Mouse (Mus musculus) stomach, embryonic 14.5 days (tissue): ENCODE results near the gene Acoxl. TPM values are rescaled to one million over a fixed set of nuclear protein-coding genes. Genes with fewer than 3 reads are reported as not detected.

Source experiments
- ATAC-seq: fragments of 200-750 bp; cut with Nextera tagmentation; 2 replicates; pipeline ENCODE4 v1.8.0; 2017; ENCODE audit warnings: low read depth, moderate TSS enrichment; ENCODE audit not compliant: insufficient number of reproducible peaks, insufficient read depth, low FRiP score
- H3K27ac ChIP-seq: fragments of 300-500 bp; sonication (generic); 2 replicates; pipeline ENCODE4 v1.5.1; 2014; ENCODE audit warnings: mild to moderate bottlenecking, low read length, moderate library complexity, mixed read lengths
- H3K27me3 ChIP-seq: fragments of 300-500 bp; sonication (generic); 2 replicates; pipeline ENCODE4 v1.6.1; 2014; ENCODE audit warnings: low read length, control low read depth, mixed read lengths; ENCODE audit not compliant: control insufficient read depth, insufficient read depth
- H3K36me3 ChIP-seq: fragments of 300-500 bp; sonication (generic); 2 replicates; pipeline ENCODE4 v1.6.1; 2014; ENCODE audit warnings: mild to moderate bottlenecking, control low read depth, low read length, moderate library complexity, mixed read lengths; ENCODE audit not compliant: control insufficient read depth, insufficient read depth
- H3K4me1 ChIP-seq: fragments of 300-500 bp; sonication (generic); 2 replicates; pipeline ENCODE4 v1.6.1; 2014; ENCODE audit warnings: low read length, control low read depth, mixed read lengths; ENCODE audit not compliant: control insufficient read depth, insufficient read depth
- H3K4me2 ChIP-seq: fragments of 300-500 bp; sonication (generic); replicated peaks from 2 replicates; pipeline ENCODE4 v1.6.1; 2014; ENCODE audit warnings: low read depth, low read length, control low read depth
- H3K4me3 ChIP-seq: fragments of 300-500 bp; sonication (generic); 2 replicates; pipeline ENCODE4 v1.5.1; 2014; ENCODE audit warnings: low read depth, low read length, control low read depth
- H3K9ac ChIP-seq: fragments of 300-500 bp; sonication (generic); replicated peaks from 2 replicates; pipeline ENCODE4 v1.6.1; 2014; ENCODE audit warnings: low read depth, mild to moderate bottlenecking, control low read depth, low read length, moderate library complexity, mixed read lengths
- H3K9me3 ChIP-seq: fragments of 300-500 bp; sonication (generic); 2 replicates; pipeline ENCODE4 v1.6.1; 2016; ENCODE audit warnings: low read depth, low read length, control low read depth; ENCODE audit not compliant: control insufficient read depth
- WGBS: fragments of 180-500 bp; shearing (Covaris S2); extraction: QIAGEN DNeasy Blood & Tissue Kit; methylation state at CpG from one replicate; pipeline ENCODE4 v1.1.7; 2014; 5-methylcytosine and 5-hydroxymethylcytosine counted together
- polyA plus RNA-seq: library from polyadenylated mRNA; unstranded; fragments of >200 nt; fragmentation: Nextera tagmentation; extraction: Ambion mirVana; gene quantifications from 2 replicates; pipeline ENCODE4 v1.2.1, GENCODE M21; 2014

Acoxl gene
- polyA plus RNA-seq, 1 experiment from 2014 or later = 0.16 TPM

- no peak overlapping the region for H3K4me3 ChIP-seq
- H3K4me2 ChIP-seq = no peak overlapping the region
- H3K36me3 ChIP-seq = no peaks in the 10 kb centered on the region
- no peak overlapping the region for H3K9ac ChIP-seq
- H3K27ac ChIP-seq = no peak overlapping the region
- H3K27me3 ChIP-seq = no peaks in the 10 kb centered on the region
- no peaks in the 10 kb centered on the region for H3K9me3 ChIP-seq
- no peaks in the 10 kb centered on the region for H3K4me1 ChIP-seq
- ATAC-seq = no peak
Measured at GRCm38 (mm10) chr2:128020908-128021193, 182.2 kb downstream of the Acoxl start.

- WGBS = 84% methylated on average over 2 of the region's 2 CpGs
- no peaks in the 10 kb centered on the region for H3K9me3 ChIP-seq
- H3K27me3 ChIP-seq = no peaks in the 10 kb centered on the region
- no peaks in the 10 kb centered on the region for H3K4me1 ChIP-seq
- no peaks in the 10 kb centered on the region for H3K36me3 ChIP-seq
- H3K27ac ChIP-seq = no peak overlapping the region
- no peak overlapping the region for H3K9ac ChIP-seq
- H3K4me3 ChIP-seq = no peak overlapping the region
- no peak for ATAC-seq
- H3K4me2 ChIP-seq = no peak overlapping the region
Measured at GRCm38 (mm10) chr2:128023855-128024254, 185.2 kb downstream of the Acoxl start.

DNA sequence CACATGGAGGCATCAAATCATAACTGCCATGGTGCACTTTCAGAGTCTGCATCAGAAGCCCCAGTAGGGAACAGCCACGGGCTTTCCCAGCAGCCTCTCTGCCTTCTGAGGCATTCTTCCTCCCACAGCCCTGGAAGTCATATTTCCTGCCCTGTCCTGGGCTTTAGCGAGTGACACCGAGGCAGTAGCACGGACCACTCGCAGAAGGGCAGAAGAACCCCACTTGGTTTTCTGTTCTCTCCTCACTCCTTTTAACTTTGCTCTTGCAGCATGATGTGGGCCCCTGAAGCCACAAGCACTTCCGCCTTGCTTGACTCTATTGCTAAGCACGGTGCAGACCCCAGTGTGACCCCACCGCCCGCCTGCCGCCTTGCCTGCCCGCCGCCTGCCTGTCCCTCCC lies 189.0 kb downstream of the Acoxl start:
- no peak overlapping the region for H3K27ac ChIP-seq
- 74% methylated on average over 12 of the region's 12 CpGs for WGBS
- H3K9me3 ChIP-seq = no peaks in the 10 kb centered on the region
- ATAC-seq = no peak
- no peaks in the 10 kb centered on the region for H3K36me3 ChIP-seq
- H3K4me1 ChIP-seq = no peaks in the 10 kb centered on the region
- no peaks in the 10 kb centered on the region for H3K27me3 ChIP-seq
- no peak overlapping the region for H3K4me2 ChIP-seq
- no peak overlapping the region for H3K4me3 ChIP-seq
- no peak overlapping the region for H3K9ac ChIP-seq

GRCm38 (mm10) chr2:128029968-128030367 lies 191.3 kb downstream of the Acoxl start:
- WGBS = 80% methylated on average over 2 of the region's 2 CpGs

DNA sequence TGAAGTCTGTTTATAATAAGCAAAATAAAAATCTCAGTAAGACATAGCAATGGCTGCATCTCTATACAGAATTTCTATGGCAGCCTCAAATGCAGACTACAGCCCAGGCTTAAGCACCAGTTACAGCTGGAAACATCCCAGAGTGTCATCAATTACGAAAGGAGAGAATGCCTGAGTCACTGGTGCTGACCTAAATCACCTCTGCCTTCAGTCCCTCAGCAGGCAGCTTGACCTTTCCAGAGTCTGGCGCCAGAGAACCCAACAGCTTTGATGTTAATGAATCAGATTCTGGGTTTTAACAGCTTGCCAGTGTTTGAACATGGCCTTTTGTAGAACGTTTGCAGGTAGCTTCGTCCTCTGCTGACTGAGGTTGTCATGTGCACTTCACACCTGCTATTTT lies 193.4 kb downstream of the Acoxl start:
- 12% methylated on average over 4 of the region's 4 CpGs for WGBS

More at GRCm38 (mm10) chr2:128029968-128030367, 191.3 kb downstream of the Acoxl start:
- Histone ChIP-seq H3K9me3 (no peaks in the 10 kb centered on the region), H3K9ac (no peak overlapping the region), H3K4me3 (no peak overlapping the region), H3K4me1 (no peaks in the 10 kb centered on the region), H3K4me2 (no peak overlapping the region), H3K27ac (no peak overlapping the region), H3K36me3 (no peaks in the 10 kb centered on the region), H3K27me3 (no peaks in the 10 kb centered on the region)
- ATAC-seq = no peak

GRCm38 (mm10) chr2:128033503-128033902 lies 194.8 kb downstream of the Acoxl start:
- 78% methylated on average over 3 of the region's 3 CpGs for WGBS
- H3K4me1 ChIP-seq = no peaks in the 10 kb centered on the region
- no peak overlapping the region for H3K27ac ChIP-seq
- H3K4me3 ChIP-seq = no peak overlapping the region
- H3K4me2 ChIP-seq = no peak overlapping the region
- H3K36me3 ChIP-seq = no peaks in the 10 kb centered on the region
- no peak for ATAC-seq
- no peaks in the 10 kb centered on the region for H3K9me3 ChIP-seq
- H3K9ac ChIP-seq = no peak overlapping the region
- H3K27me3 ChIP-seq = no peaks in the 10 kb centered on the region

More for the DNA sequence above, 193.4 kb downstream of the Acoxl start:
- no peaks in the 10 kb centered on the region for H3K27me3 ChIP-seq
- ATAC-seq = no peak
- H3K36me3 ChIP-seq = no peaks in the 10 kb centered on the region
- no peak overlapping the region for H3K9ac ChIP-seq
- H3K27ac ChIP-seq = no peak overlapping the region
- H3K9me3 ChIP-seq = no peaks in the 10 kb centered on the region
- no peak overlapping the region for H3K4me2 ChIP-seq
- H3K4me1 ChIP-seq = no peaks in the 10 kb centered on the region
- no peak overlapping the region for H3K4me3 ChIP-seq

DNA sequence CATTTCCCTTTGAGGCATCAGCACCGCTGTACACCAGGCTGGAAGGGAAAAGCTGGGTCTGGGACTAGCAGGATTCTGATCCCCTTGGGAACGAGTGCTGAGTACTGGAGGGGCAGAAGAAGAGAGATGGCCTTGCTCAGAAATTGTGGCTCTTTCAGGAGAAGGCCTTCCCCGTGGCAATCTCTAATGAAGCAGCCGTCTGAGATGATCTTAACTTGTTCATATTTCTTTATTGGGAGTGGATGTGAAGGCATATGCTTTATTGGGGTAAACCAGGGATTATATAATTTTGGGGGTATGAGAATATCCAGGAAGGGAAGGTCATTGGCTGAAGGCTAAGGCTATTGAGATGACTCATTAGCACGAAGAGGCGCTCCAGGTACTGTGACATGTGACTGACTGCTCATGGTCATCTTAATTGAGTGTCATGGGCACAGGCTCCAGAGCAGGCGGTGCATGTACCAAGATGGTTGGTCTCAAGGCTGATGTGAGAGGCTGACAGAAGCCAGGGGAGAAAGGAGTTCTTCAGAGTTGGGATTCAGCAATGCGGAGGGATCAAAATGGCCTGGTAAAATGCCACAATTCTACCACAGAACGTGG lies 195.5 kb downstream of the Acoxl start:
- Histone ChIP-seq H3K9me3 (no peaks in the 10 kb centered on the region), H3K27ac (no peak overlapping the region), H3K27me3 (no peaks in the 10 kb centered on the region), H3K36me3 (no peaks in the 10 kb centered on the region), H3K4me2 (no peak overlapping the region), H3K9ac (no peak overlapping the region), H3K4me3 (no peak overlapping the region), H3K4me1 (no peaks in the 10 kb centered on the region)
- WGBS = 89% methylated on average over 9 of the region's 9 CpGs
- ATAC-seq = no peak

GRCm38 (mm10) chr2:128038259-128038890 lies 199.7 kb downstream of the Acoxl start:
- H3K4me1 ChIP-seq = no peaks in the 10 kb centered on the region
- ATAC-seq = no peak
- WGBS = 75% methylated on average over 5 of the region's 5 CpGs

More at GRCm38 (mm10) chr2:128038259-128038890, 199.7 kb downstream of the Acoxl start:
- Histone ChIP-seq H3K9me3 (no peaks in the 10 kb centered on the region), H3K4me2 (no peak overlapping the region), H3K4me3 (no peak overlapping the region), H3K27me3 (no peaks in the 10 kb centered on the region), H3K9ac (no peak overlapping the region), H3K36me3 (no peaks in the 10 kb centered on the region), H3K27ac (no peak overlapping the region)
